12 mouse cellular contexts compared by ENCODE assay signal in the genomic region with DNA sequence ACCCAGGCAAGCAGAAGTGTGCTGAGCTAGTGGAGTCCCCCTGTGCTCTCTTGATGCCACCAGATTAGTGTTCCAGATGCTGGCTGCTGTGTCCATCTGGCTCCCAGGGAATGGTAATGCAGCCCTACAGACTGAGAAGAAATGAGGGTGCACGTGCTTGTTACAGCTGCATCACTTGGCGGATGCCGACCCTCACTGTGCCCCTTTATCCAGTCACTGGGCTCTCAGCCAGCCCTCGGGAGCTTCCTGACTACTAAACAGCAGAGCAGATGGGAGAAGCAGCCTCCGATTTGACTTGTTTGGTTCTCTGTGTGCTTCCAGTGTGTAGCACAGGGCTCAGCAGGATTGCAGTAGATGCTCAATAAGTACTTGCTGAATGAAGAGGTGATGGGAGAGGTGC.
DNase-seq lines count a peak whose midpoint lies in the region; ATAC-seq and TF ChIP-seq lines count a peak whose summit lies in the region.
"Had no signal": no experiment of that assay in that cellular context is flagged by ENCODE, and none has a peak within 500 bp of the region (broad histone marks: within the 10 kb centered on the region; RNA-seq: fewer than 3 reads in every experiment).

No protein-coding gene starts in this region.

- no peak overlapping the region for H3K4me2 ChIP-seq in embryonic facial prominence, embryonic 14.5 days (ENCODE audit: low read depth, low read length)
- no peak overlapping the region for H3K4me2 ChIP-seq in intestine, embryonic 16.5 days (ENCODE audit: low read depth, low read length)
- H3K4me2 ChIP-seq: embryonic facial prominence, embryonic 12.5 days; stomach, embryonic 15.5 days had no signal

- no peak for ATAC-seq in embryonic facial prominence, embryonic 14.5 days (ENCODE audit: low read depth)
- no peak for ATAC-seq in intestine, embryonic 16.5 days
- no peak for ATAC-seq in megakaryocyte progenitor cell, adult 5-6 weeks (replicated peaks; ENCODE audit: poor library complexity)
- ATAC-seq: inflammation-experienced regulatory T-cells, adult 6 months had no signal

- no peaks in the 10 kb centered on the region for H3K4me1 ChIP-seq in embryonic facial prominence, embryonic 14.5 days (ENCODE audit: control insufficient read depth, insufficient read depth, low read length)
- no peaks in the 10 kb centered on the region for H3K4me1 ChIP-seq in embryonic facial prominence, embryonic 10.5 days
- H3K4me1 ChIP-seq in intestine, embryonic 16.5 days (ENCODE audit: control insufficient read depth, insufficient read depth, low read length): no peaks in the 10 kb centered on the region
- H3K4me1 ChIP-seq: embryonic facial prominence, embryonic 12.5 days had no signal

- no peak overlapping the region for H3K27ac ChIP-seq in embryonic facial prominence, embryonic 14.5 days (replicated peaks; ENCODE audit: low read depth, low read length)
- no peak overlapping the region for H3K27ac ChIP-seq in embryonic facial prominence, embryonic 10.5 days (replicated peaks)
- no peak overlapping the region for H3K27ac ChIP-seq in intestine, embryonic 16.5 days (ENCODE audit: low read length)
- H3K27ac ChIP-seq: embryonic facial prominence, embryonic 12.5 days; heart, adult 2 months; stomach, embryonic 15.5 days had no signal

- TF ChIP-seq CTCF in brain, embryonic 14.5 days (IDR thresholded peaks at IDR 0.05; ENCODE audit: borderline replicate concordance, extremely low read depth, insufficient read depth, insufficient read length): no peak

- TF ChIP-seq POLR2A in brain, embryonic 14.5 days (IDR thresholded peaks at IDR 0.05; ENCODE audit: borderline replicate concordance, extremely low read depth, insufficient read depth, insufficient read length, poor library complexity, severe bottlenecking): no peak

- DNase-seq in embryonic facial prominence, embryonic 14.5 days (ENCODE audit: low spot score): peak; percentile 27
- DNase-seq in embryonic facial prominence, embryonic 10.5 days (ENCODE audit: low spot score): no peak
- peak; percentile 89 for DNase-seq in brain, embryonic 14.5 days (ENCODE audit: low read depth)
- peak; percentile 5 to 13 for DNase-seq in frontal cortex, postnatal 36 days (ENCODE audit: low spot score in 2 of 2)
- peak; percentile 78 for DNase-seq in left cerebral cortex, postnatal 4 days
- DNase-seq in urinary bladder, adult 2 months (ENCODE audit: low spot score): no peak
- DNase-seq: heart, adult 2 months had no signal

- intact Hi-C loops in left cerebral cortex, postnatal 4 days (cut with DNase I): no loop called here

- WGBS in embryonic facial prominence, embryonic 14.5 days: 54% methylated on average over 5 of the region's 5 CpGs
- 80% methylated on average over 5 of the region's 5 CpGs for WGBS in embryonic facial prominence, embryonic 10.5 days
- 38% methylated on average over 5 of the region's 5 CpGs for WGBS in intestine, embryonic 16.5 days

- no peaks in the 10 kb centered on the region for H3K27me3 ChIP-seq in embryonic facial prominence, embryonic 14.5 days (replicated peaks; ENCODE audit: control insufficient read depth, insufficient read depth, low read length)
- no peaks in the 10 kb centered on the region for H3K27me3 ChIP-seq in embryonic facial prominence, embryonic 10.5 days (replicated peaks; ENCODE audit: low read depth, poor library complexity, severe bottlenecking)
- H3K27me3 ChIP-seq in intestine, embryonic 16.5 days (replicated peaks; ENCODE audit: control insufficient read depth, insufficient read depth, low read length): no peaks in the 10 kb centered on the region
- H3K27me3 ChIP-seq: embryonic facial prominence, embryonic 12.5 days; stomach, embryonic 15.5 days had no signal

- H3K36me3 ChIP-seq in embryonic facial prominence, embryonic 14.5 days (ENCODE audit: control insufficient read depth, insufficient read depth, low read length): no peaks in the 10 kb centered on the region
- H3K36me3 ChIP-seq in embryonic facial prominence, embryonic 10.5 days (replicated peaks): no peaks in the 10 kb centered on the region
- no peaks in the 10 kb centered on the region for H3K36me3 ChIP-seq in intestine, embryonic 16.5 days (ENCODE audit: control insufficient read depth, insufficient read depth, low read length)
- H3K36me3 ChIP-seq: embryonic facial prominence, embryonic 12.5 days; stomach, embryonic 15.5 days had no signal

- H3K9me3 ChIP-seq in embryonic facial prominence, embryonic 14.5 days (ENCODE audit: control insufficient read depth, low read length): no peaks in the 10 kb centered on the region
- H3K9me3 ChIP-seq in embryonic facial prominence, embryonic 10.5 days: no peaks in the 10 kb centered on the region
- H3K9me3 ChIP-seq in intestine, embryonic 16.5 days (ENCODE audit: control insufficient read depth, low read length): no peaks in the 10 kb centered on the region
- H3K9me3 ChIP-seq: embryonic facial prominence, embryonic 12.5 days; stomach, embryonic 15.5 days had no signal

- H3K9ac ChIP-seq in embryonic facial prominence, embryonic 14.5 days (ENCODE audit: low read depth, low read length): no peak overlapping the region
- no peak overlapping the region for H3K9ac ChIP-seq in intestine, embryonic 16.5 days (ENCODE audit: low read depth, low read length)
- H3K9ac ChIP-seq: embryonic facial prominence, embryonic 12.5 days; stomach, embryonic 15.5 days had no signal

- no peak overlapping the region for H3K4me3 ChIP-seq in embryonic facial prominence, embryonic 14.5 days (ENCODE audit: low read depth, low read length)
- H3K4me3 ChIP-seq in embryonic facial prominence, embryonic 10.5 days: no peak overlapping the region
- no peak overlapping the region for H3K4me3 ChIP-seq in intestine, embryonic 16.5 days (ENCODE audit: low read length)
- H3K4me3 ChIP-seq: embryonic facial prominence, embryonic 12.5 days; heart, adult 2 months; stomach, embryonic 15.5 days had no signal

Comparison
In these comparisons a context has a peak if more than half of its experiments do, and no peak if none do; other contexts are left out.
1. DNase-seq: peak in embryonic facial prominence, embryonic 14.5 days (single experiment), brain, embryonic 14.5 days (single experiment), frontal cortex, postnatal 36 days (2 of 2) and left cerebral cortex, postnatal 4 days (single experiment); none in embryonic facial prominence, embryonic 10.5 days (single experiment) and urinary bladder, adult 2 months (single experiment).